Mouse (Mus musculus): ENCODE measurements at regions not wholly inside any gene's neighbourhood (a gene's known extent, or its start where the extent isn't known, plus 50 kb on each side); places are given as distances from the start of the nearest gene placed in this dataset.
"Not testable (repeated sequence)": the region's sequence is repeated elsewhere in the genome, so short reads cannot be mapped to it uniquely, and the experiment has no call there.

DNA sequence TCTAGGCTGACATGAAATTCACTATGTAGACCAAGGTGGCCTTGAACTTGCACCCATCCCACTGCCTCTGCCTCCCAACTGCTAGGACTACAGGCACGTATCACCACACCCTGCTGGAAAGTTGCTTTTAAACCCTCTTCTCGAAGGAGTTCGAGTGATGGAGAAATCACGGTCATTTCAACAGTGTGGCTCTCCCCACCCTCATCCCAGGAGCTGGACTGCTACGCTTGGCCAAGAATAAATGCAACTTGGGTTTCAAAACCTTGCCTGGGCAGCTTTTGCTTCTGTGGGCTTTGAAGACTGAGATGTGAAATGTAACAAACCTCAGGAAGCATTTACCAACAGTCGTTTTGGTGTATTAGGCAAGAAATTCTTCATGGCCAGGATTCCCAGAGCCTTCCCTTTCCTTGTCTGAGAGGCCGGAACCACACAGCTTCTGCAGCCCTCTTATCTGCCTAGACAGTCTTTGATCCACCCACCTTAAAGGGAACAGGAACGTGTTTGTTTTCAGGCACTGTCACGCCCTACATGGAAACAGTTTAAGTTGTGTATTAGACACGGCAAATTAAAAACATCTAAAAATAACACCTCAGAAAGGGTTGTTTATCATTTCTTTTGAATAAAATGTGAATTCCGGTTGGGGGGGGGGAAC, 103.0 kb upstream of the Map3k1 start:
- Histone ChIP-seq H3K27me3 (no peaks in the 10 kb centered on the region; the same call in 1 of the 2 replicates), H3K4me3 (no peak overlapping the region), H3K27ac (no peak overlapping the region), H3K4me1 (no peaks in the 10 kb centered on the region), H3K4me2 (no peak overlapping the region), H3K9me3 (replicated peaks) (no peaks in the 10 kb centered on the region), H3K9ac (no peak overlapping the region), H3K36me3 (ENCODE audit: poor library complexity, severe bottlenecking) (no peaks in the 10 kb centered on the region)
- ATAC-seq = no peak
- WGBS = 87% methylated on average over 11 of the region's 11 CpGs

DNA sequence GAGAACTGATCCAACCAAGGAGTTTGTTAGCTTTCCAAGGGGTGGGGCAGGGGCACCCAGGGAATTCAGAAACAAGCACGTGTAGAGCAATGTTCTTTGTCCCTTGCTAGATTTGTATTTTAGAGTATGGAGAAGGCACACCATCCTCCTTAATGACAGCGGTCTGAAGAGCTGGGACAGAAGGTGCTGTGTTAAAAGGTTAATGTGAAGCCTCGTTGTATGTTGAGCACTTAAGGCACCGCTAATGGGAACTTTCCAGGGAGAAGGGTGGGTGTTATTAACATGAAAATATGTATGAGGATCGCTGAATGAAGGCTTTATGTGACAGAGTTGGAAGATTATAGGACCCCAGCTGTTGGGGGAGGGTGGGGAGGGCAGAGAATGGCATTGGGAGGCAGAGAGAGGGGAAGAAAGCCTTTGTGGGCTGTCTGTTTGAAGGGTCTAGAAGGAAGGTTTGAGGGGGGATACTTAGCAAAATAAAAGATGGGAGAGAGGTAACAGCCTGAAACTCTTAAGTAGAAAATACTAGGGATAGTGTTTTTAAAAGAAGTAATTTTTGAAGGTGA, 105.6 kb upstream of the Map3k1 start:
- no peak overlapping the region for H3K4me2 ChIP-seq
- no peak overlapping the region for H3K9ac ChIP-seq
- no peaks in the 10 kb centered on the region for H3K4me1 ChIP-seq
- H3K27me3 ChIP-seq = no peaks in the 10 kb centered on the region; the same call in 1 of the 2 replicates
- ATAC-seq = peak; percentile 70
- H3K4me3 ChIP-seq = no peak overlapping the region
- no peaks in the 10 kb centered on the region for H3K36me3 ChIP-seq (ENCODE audit: poor library complexity, severe bottlenecking)
- 42% methylated on average over 5 of the region's 5 CpGs for WGBS
- H3K27ac ChIP-seq = no peak overlapping the region; the same call in 1 of the 2 replicates
- H3K9me3 ChIP-seq (replicated peaks) = no peaks in the 10 kb centered on the region

DNA sequence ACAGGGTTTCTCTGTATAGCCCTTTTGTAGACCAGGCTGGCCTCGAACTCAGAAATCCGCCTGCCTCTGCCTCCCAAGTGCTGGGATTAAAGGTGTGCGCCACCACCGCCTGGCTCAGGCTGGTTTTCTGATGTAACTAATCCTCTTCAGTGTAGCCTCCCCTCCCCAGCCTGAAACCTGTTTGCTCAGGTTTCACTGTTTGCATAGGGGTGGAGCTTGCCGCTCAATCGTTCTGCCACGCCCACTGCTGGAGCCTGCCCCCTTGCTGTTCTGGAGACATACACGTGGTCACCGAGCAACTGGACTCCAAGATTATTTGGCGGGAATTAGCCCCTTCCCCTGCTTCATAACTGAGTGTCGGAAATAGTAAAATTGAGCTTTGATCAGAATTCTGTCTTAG, 110.6 kb upstream of the Map3k1 start:
- H3K4me3 ChIP-seq; H3K9ac ChIP-seq; H3K27me3 ChIP-seq; H3K27ac ChIP-seq; ATAC-seq; H3K36me3 ChIP-seq (ENCODE audit: poor library complexity, severe bottlenecking); H3K4me2 ChIP-seq; H3K4me1 ChIP-seq; H3K9me3 ChIP-seq (replicated peaks): not testable (repeated sequence)
- 84% methylated on average over 11 of the region's 11 CpGs for WGBS

GRCm38 (mm10) chr13:111920534-111920933, 111.7 kb upstream of the Map3k1 start:
- Histone ChIP-seq H3K4me3 (no peak overlapping the region), H3K9ac (no peak overlapping the region), H3K9me3 (replicated peaks) (peaks cover 5% of the 10 kb centered on the region), H3K4me1 (no peaks in the 10 kb centered on the region), H3K36me3 (ENCODE audit: poor library complexity, severe bottlenecking) (no peaks in the 10 kb centered on the region), H3K4me2 (no peak overlapping the region), H3K27ac (no peak overlapping the region), H3K27me3 (no peaks in the 10 kb centered on the region)
- 88% methylated on average over 2 of the region's 2 CpGs for WGBS
- ATAC-seq = no peak

DNA sequence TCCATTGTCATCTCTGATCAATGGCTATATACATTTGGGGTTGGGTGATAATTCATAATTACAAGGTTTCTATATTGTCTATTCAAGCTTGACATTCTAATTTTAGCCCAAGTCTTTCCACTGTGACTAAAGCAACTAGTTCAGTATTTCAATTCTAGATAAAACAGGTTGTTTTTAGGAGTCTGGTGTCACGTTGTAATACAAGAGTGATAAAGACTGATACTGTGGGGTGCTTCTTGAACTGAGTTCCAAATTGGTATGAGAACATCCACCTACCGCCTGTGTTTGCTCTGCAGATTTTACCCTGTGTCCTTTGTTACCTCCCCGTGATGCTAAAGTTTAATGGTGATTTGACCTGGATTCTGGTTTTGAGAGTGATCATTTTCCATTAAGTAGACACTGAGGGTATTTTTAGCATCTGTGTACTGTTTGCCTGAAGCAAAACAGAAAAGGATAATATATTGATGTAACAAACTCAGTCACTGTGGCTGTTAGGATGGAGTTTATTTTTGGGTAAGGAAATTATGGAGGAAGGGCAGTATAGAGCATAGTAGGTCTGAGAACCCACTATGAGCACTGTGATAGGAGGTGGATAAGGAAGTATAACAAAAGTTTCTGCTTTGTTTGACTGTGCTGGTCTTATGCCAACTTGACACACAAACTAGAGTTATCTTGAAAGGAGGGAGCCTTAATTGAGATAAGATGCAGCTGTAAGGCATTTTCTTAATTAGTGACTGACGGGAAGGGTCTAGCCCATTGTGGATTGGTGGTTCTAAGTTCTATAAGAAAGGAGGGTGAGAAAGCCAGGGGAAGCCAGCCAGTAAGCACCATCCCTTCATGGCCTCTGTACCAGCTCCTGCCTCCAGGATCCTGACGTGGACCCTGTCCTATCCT, 112.6 kb upstream of the Map3k1 start:
- Histone ChIP-seq H3K4me2 (no peak overlapping the region), H3K36me3 (ENCODE audit: poor library complexity, severe bottlenecking) (no peaks in the 10 kb centered on the region), H3K9me3 (replicated peaks) (peaks cover 5% of the 10 kb centered on the region), H3K4me3 (no peak overlapping the region), H3K27me3 (no peaks in the 10 kb centered on the region), H3K9ac (no peak overlapping the region), H3K4me1 (no peaks in the 10 kb centered on the region), H3K27ac (no peak overlapping the region)
- 93% methylated on average over 5 of the region's 5 CpGs for WGBS
- no peak for ATAC-seq

- Histone ChIP-seq H3K9ac (no peak overlapping the region), H3K27me3 (no peaks in the 10 kb centered on the region), H3K36me3 (ENCODE audit: poor library complexity, severe bottlenecking) (no peaks in the 10 kb centered on the region), H3K27ac (no peak overlapping the region), H3K4me1 (0 out of 2 replicates have a peak, but pooled peaks cover 5% of the 10 kb centered on the region), H3K4me2 (no peak overlapping the region), H3K4me3 (no peak overlapping the region), H3K9me3 (replicated peaks) (peaks cover 5% of the 10 kb centered on the region)
- 94% methylated on average over 7 of the region's 7 CpGs for WGBS
- no peak for ATAC-seq
Observed at GRCm38 (mm10) chr13:111925349-111925748, 116.6 kb upstream of the Map3k1 start.

DNA sequence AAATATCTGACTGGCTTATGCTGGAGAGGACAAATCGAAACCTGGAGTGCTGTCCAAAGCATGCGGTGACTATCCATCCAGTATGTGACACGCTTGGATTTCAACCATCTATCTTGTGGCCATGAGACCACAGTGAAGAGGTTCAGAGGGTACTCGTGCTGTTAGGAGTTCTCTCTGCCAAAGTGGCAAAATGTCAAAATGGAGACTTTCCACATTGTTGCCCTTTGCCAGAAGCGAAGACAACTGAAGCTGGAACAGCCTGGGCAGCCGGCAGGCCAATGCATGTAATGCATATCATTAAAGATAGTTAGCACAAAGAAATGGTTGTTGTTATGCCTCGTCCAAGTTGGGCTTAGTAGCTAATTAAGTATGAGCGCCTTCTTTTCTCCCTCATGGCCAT, 118.0 kb upstream of the Map3k1 start:
- Histone ChIP-seq H3K9ac (no peak overlapping the region), H3K4me2 (no peak overlapping the region), H3K27me3 (no peaks in the 10 kb centered on the region), H3K36me3 (ENCODE audit: poor library complexity, severe bottlenecking) (no peaks in the 10 kb centered on the region), H3K9me3 (replicated peaks) (peaks cover 3% of the 10 kb centered on the region), H3K27ac (no peak overlapping the region), H3K4me1 (0 out of 2 replicates have a peak, but pooled peaks cover 5% of the 10 kb centered on the region), H3K4me3 (no peak overlapping the region)
- WGBS = 66% methylated on average over 8 of the region's 8 CpGs
- ATAC-seq = no peak

DNA sequence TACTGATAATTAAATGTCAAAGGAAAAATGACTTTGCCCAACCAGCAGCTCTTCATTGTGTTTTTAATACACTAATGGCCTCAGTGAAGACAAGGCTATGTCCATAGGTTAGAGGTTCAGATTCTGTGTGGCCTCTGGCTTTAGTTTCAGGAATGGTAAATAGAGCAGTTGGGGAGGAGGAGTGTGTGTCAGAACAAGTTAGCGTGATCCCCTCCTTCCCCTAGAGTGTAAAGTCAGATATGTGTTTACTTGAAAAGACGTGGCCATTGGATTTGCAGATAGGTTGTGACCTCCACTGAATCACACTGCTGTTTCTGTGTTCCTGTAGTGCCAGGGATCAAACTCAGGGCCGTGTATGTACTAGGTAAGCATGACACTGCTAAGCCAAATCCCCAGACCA, 118.7 kb upstream of the Map3k1 start:
- no peaks in the 10 kb centered on the region for H3K27me3 ChIP-seq
- no peak for ATAC-seq
- 90% methylated on average over 3 of the region's 3 CpGs for WGBS
- no peak overlapping the region for H3K9ac ChIP-seq
- H3K4me1 ChIP-seq = 0 out of 2 replicates have a peak, but pooled peaks cover 5% of the 10 kb centered on the region
- no peak overlapping the region for H3K4me2 ChIP-seq
- H3K27ac ChIP-seq = no peak overlapping the region
- no peaks in the 10 kb centered on the region for H3K36me3 ChIP-seq (ENCODE audit: poor library complexity, severe bottlenecking)
- no peak overlapping the region for H3K4me3 ChIP-seq
- H3K9me3 ChIP-seq (replicated peaks) = no peaks in the 10 kb centered on the region; the same call in 1 of the 2 replicates

DNA sequence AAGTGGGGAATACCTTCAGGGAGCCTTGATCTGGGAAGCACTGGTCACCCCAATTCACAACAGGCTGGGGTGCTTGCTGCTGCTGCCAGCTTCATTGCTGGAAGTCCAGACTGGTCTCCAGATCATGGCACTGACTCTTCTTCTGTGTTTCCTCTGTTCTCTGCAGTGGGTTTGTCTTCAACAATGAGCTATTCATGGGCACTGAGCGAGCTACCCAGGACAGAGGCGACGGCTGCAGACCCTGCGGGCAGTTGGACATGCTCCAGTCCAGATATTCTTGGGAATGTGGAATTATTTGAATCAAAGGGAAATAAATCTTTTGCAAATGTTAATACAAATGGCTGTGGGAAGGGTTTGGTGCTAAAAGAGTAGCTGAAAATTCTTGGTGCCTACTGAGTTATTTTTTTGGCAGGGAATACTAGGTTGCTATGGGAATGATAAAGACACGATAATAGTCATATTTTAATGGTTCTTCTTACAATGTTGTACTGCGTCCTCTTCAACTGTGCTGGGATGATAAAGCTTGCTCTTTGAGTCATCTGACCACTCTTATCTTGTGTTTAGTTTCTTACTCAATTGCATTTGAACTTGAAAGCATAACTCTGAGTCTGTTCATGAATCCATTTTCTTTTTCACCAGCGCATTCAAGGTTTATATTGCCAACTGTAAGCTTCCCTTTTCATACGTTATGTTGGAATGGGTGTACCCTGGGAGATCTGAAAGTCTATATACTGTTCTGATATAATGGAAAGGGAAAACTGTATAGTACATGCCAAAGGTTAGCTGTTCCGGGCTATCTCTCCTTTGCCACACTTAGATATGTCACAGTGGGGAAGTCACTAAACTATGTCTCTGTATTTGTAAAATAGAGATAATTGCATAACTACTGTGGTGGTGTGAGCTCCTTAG, 120.1 kb upstream of the Map3k1 start:
- ATAC-seq = no peak
- no peak overlapping the region for H3K9ac ChIP-seq
- no peak overlapping the region for H3K4me2 ChIP-seq
- WGBS = 91% methylated on average over 9 of the region's 9 CpGs
- H3K4me3 ChIP-seq = no peak overlapping the region
- H3K27me3 ChIP-seq = no peaks in the 10 kb centered on the region
- H3K4me1 ChIP-seq = 0 out of 2 replicates have a peak, but pooled peaks cover 5% of the 10 kb centered on the region
- H3K9me3 ChIP-seq (replicated peaks) = no peaks in the 10 kb centered on the region
- no peaks in the 10 kb centered on the region for H3K36me3 ChIP-seq (ENCODE audit: poor library complexity, severe bottlenecking)
- no peak overlapping the region for H3K27ac ChIP-seq

- no peaks in the 10 kb centered on the region for H3K36me3 ChIP-seq (ENCODE audit: poor library complexity, severe bottlenecking)
- no peak overlapping the region for H3K9ac ChIP-seq
- no peaks in the 10 kb centered on the region for H3K27me3 ChIP-seq
- ATAC-seq = no peak
- WGBS = 87% methylated on average over 1 of the region's 1 CpGs
- H3K27ac ChIP-seq = no peak overlapping the region
- no peaks in the 10 kb centered on the region for H3K9me3 ChIP-seq (replicated peaks)
- 0 out of 2 replicates have a peak, but pooled peaks cover 5% of the 10 kb centered on the region for H3K4me1 ChIP-seq
- no peak overlapping the region for H3K4me3 ChIP-seq
- no peak overlapping the region for H3K4me2 ChIP-seq
Observed at GRCm38 (mm10) chr13:111929908-111930307, 121.1 kb upstream of the Map3k1 start.

- Histone ChIP-seq H3K9me3 (replicated peaks) (no peaks in the 10 kb centered on the region), H3K4me1 (peaks cover 6% of the 10 kb centered on the region; the same call in 1 of the 2 replicates), H3K9ac (no peak overlapping the region), H3K27me3 (no peaks in the 10 kb centered on the region), H3K4me3 (no peak overlapping the region), H3K36me3 (ENCODE audit: poor library complexity, severe bottlenecking) (no peaks in the 10 kb centered on the region), H3K27ac (no peak overlapping the region), H3K4me2 (no peak overlapping the region)
- WGBS = 92% methylated on average over 3 of the region's 3 CpGs
- no peak for ATAC-seq
Observed at GRCm38 (mm10) chr13:111932464-111932863, 123.7 kb upstream of the Map3k1 start.
